Mouse (Mus musculus) CH12F3 (cell line): ENCODE data around the gene Ggt6.

Experiments used
- in situ Hi-C: fragments of 300-500 bp; cut with MboI; formaldehyde crosslinking; loops from 2 replicates; pipeline ENCODE4 v1.14.3; 2020; ENCODE audit warnings: low sequenced_read_pairs

Gene Ggt6

DNA sequence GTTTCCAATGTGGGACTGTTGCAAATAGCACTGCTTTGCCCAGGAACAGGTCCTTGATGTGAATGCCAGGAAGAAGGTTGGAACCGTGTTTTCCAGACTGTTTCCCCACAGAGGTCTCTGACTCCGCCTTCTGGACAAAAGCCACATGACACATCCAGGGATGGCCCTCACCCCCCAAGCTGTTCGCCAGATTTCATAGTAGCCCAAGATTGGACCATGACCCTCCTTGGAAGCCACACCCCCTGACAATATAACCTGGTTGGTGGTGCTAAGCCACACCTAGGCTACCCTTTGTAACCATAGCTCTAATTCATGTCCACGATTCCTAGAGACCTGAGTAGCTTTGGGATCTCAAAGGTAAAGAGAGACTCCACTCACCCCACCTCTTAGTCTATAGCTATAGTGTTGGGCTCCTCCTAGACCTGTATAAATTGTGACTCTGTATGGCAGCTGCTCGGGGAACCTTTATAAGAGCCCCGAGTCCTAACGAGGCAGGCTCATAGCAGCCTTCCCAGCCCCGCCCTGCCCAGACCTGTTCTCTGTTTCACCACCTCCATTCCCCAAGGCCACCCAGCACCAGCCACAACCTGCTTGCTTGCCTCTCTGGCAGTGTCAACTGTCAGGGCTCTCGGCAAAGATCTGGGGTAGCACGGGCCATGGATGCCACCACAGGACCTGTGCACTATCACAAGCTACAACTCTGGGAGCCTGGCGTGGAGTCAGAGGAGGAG lies at the start of gene Ggt6:
Gene Ggt6 (plus strand): TSS at position 564 of the 731 bp plus-strand sequence.
- in situ Hi-C loops, result no loop called here

DNA sequence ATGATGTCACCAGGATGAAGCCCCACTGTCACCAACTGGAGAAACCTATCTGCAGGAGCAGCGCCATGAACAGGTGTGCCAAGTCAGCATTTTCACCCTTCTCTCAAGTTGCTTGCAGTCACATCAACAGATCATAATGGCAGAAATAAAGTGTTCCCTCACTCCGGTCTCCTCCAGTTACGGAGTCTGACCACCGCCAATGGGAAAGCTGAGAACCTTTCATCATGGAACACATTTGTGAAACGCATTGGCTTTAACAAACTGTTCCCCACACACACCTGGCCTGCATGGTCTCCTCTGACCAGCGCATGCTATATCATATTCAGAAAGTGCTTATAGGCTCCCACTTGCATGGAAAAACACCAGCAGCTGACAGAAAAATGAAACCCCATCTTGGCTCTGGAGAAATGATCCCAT lies 47.2 kb upstream of the Ggt6 start:
- in situ Hi-C loops, result no loop called here

DNA sequence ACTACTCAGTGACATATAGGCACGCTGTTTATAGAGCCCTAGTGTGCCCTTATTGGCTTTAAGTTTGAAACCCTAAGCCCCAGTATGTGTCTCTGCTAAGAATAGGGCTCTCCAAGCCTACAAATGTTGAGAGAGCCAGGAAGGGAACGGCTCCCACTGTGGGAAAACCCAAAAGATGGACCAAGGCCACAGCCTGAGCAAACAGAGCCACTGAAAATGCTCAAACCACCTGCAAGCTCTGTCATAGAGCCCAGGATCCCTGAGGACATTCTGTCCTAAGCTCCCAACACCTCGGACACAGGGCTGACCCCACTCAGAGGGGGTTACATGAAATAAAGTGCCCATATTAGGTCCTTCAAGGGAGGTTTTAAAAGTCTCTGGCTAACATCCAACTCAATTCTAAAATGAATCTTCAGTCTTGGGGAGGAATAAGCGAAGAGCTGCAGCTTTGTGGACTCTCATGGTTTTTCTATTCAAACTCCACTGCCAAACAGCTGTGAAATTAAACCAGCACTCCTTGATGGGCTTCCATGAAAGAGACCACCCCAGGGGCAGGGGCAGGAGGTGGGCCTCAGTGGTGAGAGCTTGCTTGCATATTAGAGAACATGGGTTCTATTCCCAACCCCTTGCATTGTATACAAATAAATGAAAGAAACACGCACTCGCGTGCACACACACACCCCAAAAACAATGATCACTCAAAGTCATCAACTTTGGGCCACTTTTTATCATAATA lies 45.8 kb upstream of the Ggt6 start:
- in situ Hi-C loops, result no loop called here

DNA sequence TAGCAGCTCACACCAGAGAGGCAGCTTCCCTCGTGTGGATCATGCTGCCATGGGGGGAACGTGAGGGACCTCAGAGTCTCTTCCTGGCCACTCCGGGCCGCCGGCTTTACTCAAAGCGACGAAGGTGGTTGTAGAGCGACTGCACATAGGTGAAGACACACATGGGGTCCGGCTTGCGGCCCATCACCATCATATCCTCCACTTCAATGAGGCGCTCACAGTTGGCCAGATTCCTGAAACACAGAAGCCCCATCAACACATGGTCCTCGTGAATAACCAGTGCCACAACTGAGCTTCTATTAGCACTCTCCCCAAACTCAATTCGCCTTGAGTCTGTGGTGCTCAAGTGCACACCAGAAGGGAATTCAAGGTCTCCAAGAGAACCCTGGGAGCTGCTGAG lies 44.1 kb upstream of the Ggt6 start:
- in situ Hi-C loops, result no loop called here

DNA sequence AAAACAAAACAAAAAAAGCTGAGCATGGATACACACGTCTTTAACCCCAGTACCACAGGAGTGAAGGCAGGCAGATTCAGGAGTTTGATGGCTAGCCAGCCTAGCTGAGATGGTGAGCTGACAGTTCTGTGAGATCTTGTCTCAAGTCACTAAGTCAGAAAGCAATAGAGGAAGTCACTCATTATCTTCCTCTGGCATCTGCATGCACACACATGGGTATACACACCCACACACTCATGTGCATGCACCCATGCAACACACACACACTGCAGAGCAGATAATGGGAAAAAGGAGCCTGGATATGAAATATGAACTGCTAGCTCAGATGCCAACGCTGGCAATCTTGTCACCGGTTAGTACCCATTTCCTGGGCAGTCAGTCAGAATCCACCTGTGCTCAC lies 42.1 kb upstream of the Ggt6 start:
- in situ Hi-C loops, result no loop called here

DNA sequence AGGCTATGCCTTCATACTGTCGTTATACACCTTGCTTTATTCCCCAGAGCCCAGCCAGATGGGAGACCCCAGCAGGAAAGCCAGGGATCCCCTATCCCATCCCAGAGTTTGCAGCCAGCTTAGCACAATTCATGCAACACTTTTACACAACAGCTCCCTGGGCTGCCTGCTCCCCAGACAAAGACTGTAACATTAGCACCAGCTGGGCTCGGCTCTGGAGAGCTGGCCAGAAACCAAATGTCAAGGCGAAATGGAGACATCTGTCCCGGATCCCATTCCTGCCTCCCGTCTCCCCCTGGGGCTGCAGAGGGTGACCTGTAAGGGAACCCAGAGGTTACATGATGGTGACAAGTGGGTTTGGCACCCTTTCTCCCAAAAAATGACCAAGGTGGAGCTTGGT lies 41.7 kb upstream of the Ggt6 start:
- in situ Hi-C loops, result no loop called here

DNA sequence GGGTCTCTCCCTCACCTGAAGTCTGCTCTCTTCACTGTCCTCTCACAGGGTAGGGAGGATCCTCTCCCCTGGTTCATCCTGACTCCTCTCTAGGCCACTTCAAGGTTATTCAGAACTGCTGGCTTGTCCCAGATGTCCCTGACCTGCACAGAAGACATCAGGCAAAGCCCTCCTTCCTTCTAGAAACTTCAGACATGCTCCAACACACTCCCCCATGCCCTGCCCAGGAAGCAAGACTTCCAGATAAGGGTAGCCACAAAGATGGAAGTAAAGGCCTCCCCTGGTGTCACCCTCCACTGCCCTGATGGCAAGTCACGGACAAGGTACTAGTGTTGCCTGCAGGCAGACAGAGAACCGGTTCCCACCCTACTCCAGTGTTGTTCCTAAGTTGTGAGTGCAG lies 40.6 kb upstream of the Ggt6 start:
- in situ Hi-C loops, result no loop called here

DNA sequence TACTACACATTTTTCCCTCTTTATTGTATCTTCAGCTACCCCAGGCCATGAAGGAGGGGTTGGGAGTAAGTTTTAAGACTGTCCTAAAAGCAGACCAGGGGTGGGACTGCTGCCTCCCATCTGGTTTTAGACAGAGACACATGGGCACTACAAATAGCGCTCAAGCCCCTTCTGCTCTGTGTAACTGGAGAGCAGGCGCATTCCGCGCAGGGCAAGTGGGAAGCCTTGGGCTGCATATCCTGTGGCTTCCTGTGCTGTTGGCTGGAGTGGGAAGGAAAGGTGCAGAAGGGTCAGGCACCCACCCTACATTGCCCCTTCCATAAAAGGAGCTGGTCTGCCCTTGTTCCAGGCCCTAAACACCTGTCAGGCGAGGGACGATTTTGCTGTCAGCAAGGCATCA lies 39.7 kb upstream of the Ggt6 start:
- in situ Hi-C loops, result no loop called here

DNA sequence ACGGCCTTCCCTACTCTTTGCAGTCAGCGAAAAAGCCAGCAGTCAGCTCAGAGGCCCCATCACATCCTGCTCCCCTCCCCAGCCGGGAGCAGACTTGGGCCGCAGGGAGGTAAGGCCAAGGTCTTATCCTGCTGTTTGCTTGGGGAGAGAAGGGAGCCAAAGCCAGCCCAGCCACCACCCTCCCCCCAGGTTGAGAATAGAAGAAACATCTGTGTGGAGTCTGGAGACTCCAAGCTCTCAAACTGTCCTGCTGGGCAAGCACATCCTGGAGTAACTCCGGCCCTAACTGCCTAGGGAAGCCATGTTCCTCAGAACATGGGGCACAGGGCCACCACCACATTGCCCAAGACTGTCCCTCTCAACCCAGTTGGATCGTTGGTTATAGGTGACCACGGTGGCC lies 38.7 kb upstream of the Ggt6 start:
- in situ Hi-C loops, result no loop called here

DNA sequence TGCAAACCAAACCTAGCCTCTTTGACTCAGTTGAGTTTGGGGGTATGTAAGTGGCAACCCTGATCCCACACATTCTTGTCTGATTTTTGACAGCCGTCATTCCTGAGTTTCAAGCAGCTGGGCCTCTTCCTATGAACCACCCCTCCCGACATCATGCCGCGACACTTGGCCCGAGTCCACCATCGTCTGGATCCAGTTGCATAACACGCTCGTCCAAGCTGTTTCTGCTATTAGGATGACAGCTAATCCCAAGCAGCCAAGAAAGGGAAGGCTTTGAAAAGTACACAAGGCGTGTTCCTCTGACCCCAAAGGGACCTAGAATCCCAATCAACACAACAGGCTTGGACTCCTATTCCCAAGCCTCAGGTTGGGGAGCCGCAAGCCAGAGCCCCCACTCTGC lies 38.3 kb upstream of the Ggt6 start:
- in situ Hi-C loops, result no loop called here

DNA sequence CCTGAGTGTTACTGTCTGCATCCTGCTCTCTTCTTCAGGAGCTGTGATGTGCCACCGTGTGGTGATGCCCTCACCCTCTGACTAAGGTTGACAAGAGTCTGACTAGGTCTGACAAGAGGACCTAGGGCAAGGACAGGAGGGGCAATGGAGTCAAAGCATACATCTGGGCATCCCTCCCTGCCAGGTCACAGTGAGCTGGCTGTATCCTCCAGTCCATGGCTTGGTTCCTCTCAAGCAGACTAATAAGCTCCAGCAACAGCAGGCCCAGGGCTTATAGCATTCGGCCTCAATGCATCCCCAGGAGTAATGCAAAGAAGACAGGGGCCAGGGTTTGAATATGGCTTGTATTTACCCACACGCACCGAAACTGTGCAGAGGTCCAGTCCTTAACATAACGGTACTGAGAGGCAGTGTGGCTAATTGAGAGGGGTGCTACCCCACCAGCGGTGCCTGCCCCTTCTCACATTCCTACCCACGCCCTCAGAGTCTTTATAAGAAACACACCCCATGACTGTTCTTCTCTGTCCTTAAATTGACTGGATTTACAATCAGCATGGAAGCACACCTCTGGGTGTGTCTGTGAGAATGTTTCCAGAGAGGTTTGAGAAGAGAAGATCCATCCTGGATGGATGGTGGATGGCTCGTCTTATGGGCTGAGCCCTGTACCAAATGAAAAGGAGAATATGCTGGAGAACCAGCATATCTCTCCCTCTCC lies 37.4 kb upstream of the Ggt6 start:
- in situ Hi-C loops, result no loop called here

DNA sequence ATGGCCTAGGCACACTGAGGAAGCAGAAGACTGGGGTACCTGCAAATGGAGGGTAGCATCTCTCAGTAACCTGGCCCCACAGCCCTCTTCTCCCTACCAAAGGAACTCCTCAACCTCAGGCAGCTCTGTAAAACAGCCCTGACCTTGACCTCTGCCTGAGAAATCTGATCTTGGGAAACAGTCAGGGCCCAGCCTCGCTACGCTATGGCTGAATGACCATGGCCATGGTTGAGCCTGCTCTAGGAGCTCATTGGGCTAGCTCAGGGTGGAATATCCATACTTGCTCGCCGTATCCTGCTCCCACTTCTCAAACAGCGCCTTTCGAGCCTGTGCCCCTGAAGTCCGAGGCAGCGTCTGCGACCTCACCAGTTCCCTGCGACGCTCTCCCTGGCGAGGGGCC lies 34.3 kb upstream of the Ggt6 start:
- in situ Hi-C loops, result loop anchor here (25.0 kb wide), 1 partner anchor 164 kb away; no protein-coding TSS in a partner anchor

DNA sequence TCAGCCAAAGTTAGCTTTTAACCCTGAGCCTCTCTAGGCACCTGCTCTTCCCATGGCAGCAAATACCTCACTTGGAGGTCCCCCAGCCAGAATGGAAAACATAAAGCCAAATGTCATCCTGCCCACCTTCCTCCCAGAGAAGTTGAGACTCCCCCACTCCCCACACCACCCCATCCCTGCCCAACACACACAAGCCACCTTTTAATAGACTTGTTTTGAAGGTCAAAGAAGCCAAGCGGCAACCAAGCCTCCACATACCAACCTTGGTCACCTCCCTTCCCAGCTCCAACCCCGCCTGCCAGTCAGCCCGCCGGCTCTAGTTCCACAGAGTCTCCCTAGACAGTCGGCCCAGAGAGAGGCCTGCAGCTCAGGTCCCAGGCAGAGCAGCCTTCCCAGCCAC lies 33.3 kb upstream of the Ggt6 start:
- in situ Hi-C loops, result loop anchor here (25.0 kb wide), 1 partner anchor 165 kb away; no protein-coding TSS in a partner anchor

DNA sequence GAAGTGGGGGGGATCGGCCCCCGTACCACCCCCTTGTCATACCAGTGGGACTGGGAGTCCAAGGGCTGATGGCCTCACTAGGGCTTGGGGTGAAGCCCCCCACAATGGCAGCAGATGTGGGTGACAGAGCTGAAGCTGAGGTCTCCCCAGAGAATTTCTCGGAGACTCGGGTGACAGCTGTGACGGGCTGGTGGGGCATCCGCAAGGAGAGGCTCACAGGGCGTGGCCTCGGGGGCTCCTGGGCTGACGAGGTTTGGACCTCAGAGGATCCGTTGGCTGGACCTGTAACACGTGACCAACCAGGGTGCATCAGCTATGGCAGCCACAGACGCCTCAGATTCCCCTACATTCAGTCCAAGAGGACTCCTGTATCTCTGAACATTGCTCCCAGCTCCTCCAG lies 32.4 kb upstream of the Ggt6 start:
- in situ Hi-C loops, result loop anchor here (25.0 kb wide), 1 partner anchor 166 kb away; no protein-coding TSS in a partner anchor

DNA sequence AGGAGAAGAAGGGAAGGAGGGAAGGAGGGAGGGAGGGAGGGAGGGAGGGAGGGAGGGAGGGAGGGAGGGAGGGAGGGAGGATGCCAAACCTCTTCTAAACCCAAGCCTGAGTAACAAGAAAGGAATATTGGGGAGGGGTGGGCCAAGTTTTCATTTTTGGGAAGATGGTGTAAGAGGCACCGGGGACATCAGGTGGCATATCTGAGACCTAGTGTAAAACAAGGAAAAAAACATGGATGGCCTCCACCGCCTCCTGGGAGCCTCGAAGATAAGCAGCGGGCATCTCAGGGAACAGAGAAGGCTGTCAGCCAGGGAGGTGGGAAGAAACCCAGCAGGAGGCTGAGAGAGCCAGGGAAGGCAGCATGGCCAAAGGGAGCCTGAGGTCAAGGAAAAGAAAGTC lies 29.8 kb upstream of the Ggt6 start:
- in situ Hi-C loops, result loop anchor here (25.0 kb wide), 1 partner anchor 168 kb away; no protein-coding TSS in a partner anchor

DNA sequence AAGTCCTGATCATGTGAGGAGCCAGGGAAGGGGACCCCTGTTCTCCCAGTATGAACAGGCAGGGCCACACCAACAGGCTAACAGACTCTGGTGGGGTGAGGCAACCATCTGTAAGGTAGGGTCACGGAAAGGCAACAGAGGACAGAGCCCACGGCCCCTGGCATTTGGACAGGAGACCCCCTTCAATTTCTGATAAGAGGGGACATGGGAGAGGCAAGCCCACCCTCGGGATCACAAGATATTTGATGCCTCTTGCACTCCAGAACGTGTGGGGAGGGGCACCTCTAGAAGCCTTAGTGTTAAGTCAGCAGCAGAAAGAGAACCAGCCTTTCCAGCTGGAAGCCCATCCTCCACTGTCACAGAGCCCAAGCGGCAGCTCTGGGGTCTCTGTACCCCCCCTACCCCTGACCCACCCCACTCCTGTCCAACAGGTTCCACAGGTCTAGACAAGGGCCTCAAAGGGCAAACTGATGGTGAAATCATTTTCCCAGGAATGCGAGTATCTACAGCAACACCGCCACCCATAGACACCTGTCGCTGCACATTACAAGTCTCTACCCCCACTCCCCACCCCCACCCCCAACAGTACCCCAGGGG lies 29.1 kb upstream of the Ggt6 start:
- in situ Hi-C loops, result loop anchor here (25.0 kb wide), 1 partner anchor 169 kb away; no protein-coding TSS in a partner anchor

DNA sequence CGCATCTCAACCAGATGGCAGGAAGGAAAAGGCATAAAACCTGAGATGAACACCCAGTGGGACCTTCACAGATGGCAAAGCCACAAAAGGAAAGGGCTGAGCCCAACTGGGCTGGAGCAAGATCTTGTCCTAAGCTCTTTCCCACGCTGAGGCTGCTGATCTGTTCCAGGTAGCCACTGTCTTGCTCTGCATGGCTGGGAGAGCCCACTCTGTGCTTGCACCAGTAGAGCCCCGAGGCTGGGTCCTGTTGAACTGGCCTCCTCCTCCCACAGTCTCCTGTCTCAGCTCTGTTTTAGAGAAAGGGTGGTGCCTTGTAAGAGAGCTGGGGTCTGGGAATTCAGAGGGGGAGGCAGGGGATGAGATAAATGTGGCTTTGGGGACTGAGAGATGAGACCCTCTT lies 28.2 kb upstream of the Ggt6 start:
- in situ Hi-C loops, result loop anchor here (25.0 kb wide), 1 partner anchor 170 kb away; no protein-coding TSS in a partner anchor

DNA sequence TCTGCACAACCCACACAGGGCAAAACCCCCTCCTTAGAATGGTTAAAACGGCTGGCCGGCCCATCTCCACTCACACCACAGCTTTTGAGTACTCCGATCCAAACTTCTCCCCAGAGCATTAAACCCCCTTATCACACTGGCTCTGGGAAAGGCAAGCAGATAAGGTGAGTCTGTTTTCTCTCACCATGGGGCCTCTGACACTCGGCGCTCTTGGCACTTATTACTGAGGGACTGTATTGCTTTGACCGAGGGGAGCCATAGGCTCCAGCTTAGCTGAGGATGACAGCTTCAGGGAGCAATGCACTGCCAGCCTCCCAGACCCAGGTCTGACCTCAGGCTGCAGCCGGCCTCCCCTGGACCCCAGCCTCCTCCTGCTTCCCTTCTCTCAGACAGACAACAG lies 27.8 kb upstream of the Ggt6 start:
- in situ Hi-C loops, result loop anchor here (25.0 kb wide), 1 partner anchor 170 kb away; no protein-coding TSS in a partner anchor

DNA sequence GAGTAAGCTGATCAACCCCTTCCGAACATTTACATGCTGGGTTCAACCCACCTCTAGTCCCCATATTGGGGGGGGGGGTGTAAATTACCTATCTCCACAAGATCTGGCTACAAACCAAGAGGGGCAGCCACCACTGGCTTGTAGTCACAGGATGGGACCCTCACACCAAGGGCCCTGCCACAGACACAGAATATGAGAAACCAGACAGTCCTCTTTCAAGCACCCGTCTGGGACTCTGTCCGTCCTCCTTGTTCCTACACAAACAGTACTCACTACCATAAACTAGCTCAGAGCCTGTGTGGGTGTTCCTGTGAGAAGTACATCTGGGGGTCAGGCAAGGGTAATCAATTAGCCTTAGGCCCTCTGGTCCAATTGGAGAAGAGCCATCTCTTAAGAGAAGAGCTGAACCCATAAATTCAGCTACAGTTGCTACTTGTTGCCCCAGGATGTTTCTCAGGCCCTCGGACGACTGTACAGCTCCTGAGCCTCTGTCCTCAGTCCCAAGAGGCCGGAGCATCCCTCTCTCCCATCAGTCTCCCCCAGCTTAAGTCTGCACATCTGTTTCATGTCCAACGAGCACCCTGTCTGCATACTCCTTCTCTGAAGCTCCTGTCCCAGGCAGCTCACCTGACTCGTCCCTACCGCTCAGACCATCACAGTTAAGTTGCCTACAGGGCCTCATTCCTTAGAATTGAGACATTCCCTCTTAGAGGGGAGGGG lies 26.7 kb upstream of the Ggt6 start:
- in situ Hi-C loops, result loop anchor here (25.0 kb wide), 1 partner anchor 171 kb away; no protein-coding TSS in a partner anchor
